23 mouse cellular contexts compared by ENCODE assay signal in the genomic region with DNA sequence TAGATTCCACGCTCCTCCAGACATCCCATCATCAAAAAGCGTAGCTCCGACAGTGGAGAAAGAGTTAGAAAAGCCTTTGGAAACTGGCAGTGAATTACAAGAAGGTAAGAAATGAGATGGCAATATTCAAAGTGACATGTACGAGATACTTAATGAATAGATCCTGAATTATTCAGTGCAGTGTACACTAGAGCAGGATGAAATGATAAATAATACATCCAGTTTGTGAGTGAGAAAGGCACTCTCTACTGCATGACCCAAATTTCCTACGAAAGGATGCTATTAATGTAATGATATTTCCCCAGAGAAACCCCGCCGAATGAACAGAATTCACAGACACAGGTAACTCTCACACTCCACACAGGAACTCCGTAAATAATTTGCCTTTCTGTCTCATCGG. TPM values are rescaled to one million over a fixed set of nuclear protein-coding genes. Genes with fewer than 3 reads are reported as not detected.
"Had no signal": no experiment of that assay in that cellular context is flagged by ENCODE, and none has a peak within 500 bp of the region (broad histone marks: within the 10 kb centered on the region; RNA-seq: fewer than 3 reads in every experiment).

No protein-coding gene starts in this region.

- ATAC-seq: intestine, embryonic 15.5 days; liver, embryonic 12.5 days had no signal

- DNase-seq: kidney, adult 11 months; kidney, adult 9 months; kidney, postnatal 14 days; kidney, postnatal 4 days; layer of hippocampus, adult 9-11 months; liver; lung, adult 18-20 months; right cerebral cortex, postnatal 25 days; spleen, adult 18-20 months; thymus, postnatal 25 days had no signal

- H3K36me3 ChIP-seq: intestine, embryonic 15.5 days; limb, embryonic 10.5 days; limb, embryonic 13.5 days; liver, embryonic 12.5 days; liver, embryonic 15.5 days; stomach, embryonic 15.5 days had no signal

- H3K27ac ChIP-seq: intestine, embryonic 15.5 days; layer of hippocampus, adult 2 months; limb, embryonic 10.5 days; limb, embryonic 13.5 days; liver, embryonic 12.5 days; liver, embryonic 15.5 days; macrophage; stomach, embryonic 15.5 days had no signal

- H3K4me3 ChIP-seq: intestine, embryonic 15.5 days; layer of hippocampus, adult 2 months; limb, embryonic 10.5 days; limb, embryonic 13.5 days; liver, embryonic 12.5 days; liver, embryonic 15.5 days; stomach, embryonic 15.5 days had no signal

- H3K9ac ChIP-seq: intestine, embryonic 15.5 days; limb, embryonic 13.5 days; liver, embryonic 12.5 days; liver, embryonic 15.5 days; stomach, embryonic 15.5 days had no signal

- H3K9me3 ChIP-seq: intestine, embryonic 15.5 days; limb, embryonic 10.5 days; limb, embryonic 13.5 days; liver, embryonic 12.5 days; liver, embryonic 15.5 days; stomach, embryonic 15.5 days had no signal

- H3K4me2 ChIP-seq: intestine, embryonic 15.5 days; limb, embryonic 13.5 days; liver, embryonic 12.5 days; liver, embryonic 15.5 days; stomach, embryonic 15.5 days had no signal

- H3K27me3 ChIP-seq: intestine, embryonic 15.5 days; limb, embryonic 13.5 days; liver, embryonic 12.5 days; liver, embryonic 15.5 days; stomach, embryonic 15.5 days had no signal

- H3K4me1 ChIP-seq: intestine, embryonic 15.5 days; limb, embryonic 10.5 days; limb, embryonic 13.5 days; liver, embryonic 12.5 days; liver, embryonic 15.5 days; stomach, embryonic 15.5 days had no signal

RNA-seq across cellular contexts. Expression of a gene that starts 13.2 kb away (rescaled TPM):
- polyA plus RNA-seq: intestine, embryonic 15.5 days; kidney, embryonic 16.5 days; limb, embryonic 10.5 days; limb, embryonic 13.5 days; liver, embryonic 12.5 days; liver, embryonic 15.5 days; lung, embryonic 16.5 days; macrophage; neural tube, embryonic 11.5 days; stomach, embryonic 15.5 days; thymus, postnatal 0 days; urinary bladder, adult 2 months had no signal
